Mouse (Mus musculus) myocyte (in vitro differentiated cells): Measurements from ENCODE around the gene Acadvl.

Experiments used
- CEBPB ChIP-seq: IDR thresholded peaks from 2 replicates; pipeline ENCODE4 v1.6.1; 2011; ENCODE audit warnings: mild to moderate bottlenecking, moderate library complexity; ENCODE audit not compliant: poor library complexity, insufficient read depth, severe bottlenecking
- E2F4 ChIP-seq: IDR thresholded peaks from one replicate; pipeline ENCODE4 v1.6.1; 2011; ENCODE audit warnings: mild to moderate bottlenecking, control low read depth, moderate library complexity; ENCODE audit not compliant: insufficient read depth
- MAX ChIP-seq: IDR thresholded peaks from one replicate; pipeline ENCODE4 v1.6.1; 2011; ENCODE audit warnings: low read depth, mild to moderate bottlenecking, control low read depth
- MYOD1 ChIP-seq, 3 experiments: IDR thresholded peaks; one replicate each; pipeline ENCODE4 v1.6.1; 2011; ENCODE audit warnings: control low read depth in 2 of 3, low read depth in 2 of 3, mild to moderate bottlenecking in 2 of 3, moderate library complexity in 1 of 3; ENCODE audit not compliant: insufficient read length in 2 of 3, control insufficient read depth in 1 of 3
- MYOG ChIP-seq, 3 experiments: IDR thresholded peaks; one replicate each; pipeline ENCODE4 v1.6.1; 2011; ENCODE audit warnings: control low read depth in 2 of 3, low read depth in 2 of 3, mild to moderate bottlenecking in 2 of 3; ENCODE audit not compliant: insufficient read length in 2 of 3, control insufficient read depth in 1 of 3, insufficient read depth in 1 of 3
- POLR2A ChIP-seq: IDR thresholded peaks from one replicate; pipeline ENCODE4 v1.6.1; 2011; ENCODE audit warnings: low read depth, mild to moderate bottlenecking, control low read depth, moderate library complexity; ENCODE audit not compliant: insufficient read length
- POLR2AphosphoS2 ChIP-seq: IDR thresholded peaks from one replicate; pipeline ENCODE4 v1.6.1; 2011; ENCODE audit warnings: low read depth, control low read depth; ENCODE audit not compliant: insufficient read length
- REST ChIP-seq: IDR thresholded peaks from one replicate; pipeline ENCODE4 v1.6.1; 2011; ENCODE audit warnings: mild to moderate bottlenecking, control low read depth, moderate library complexity; ENCODE audit not compliant: insufficient read depth, insufficient read length
- SRF ChIP-seq: IDR thresholded peaks from one replicate; pipeline ENCODE4 v1.6.1; 2011; ENCODE audit warnings: low read depth; ENCODE audit not compliant: control insufficient read depth, insufficient read length
- TCF12 ChIP-seq: IDR thresholded peaks from one replicate; pipeline ENCODE4 v1.6.1; 2011; ENCODE audit warnings: mild to moderate bottlenecking, control low read depth; ENCODE audit not compliant: poor library complexity, insufficient read depth, severe bottlenecking
- TCF3 ChIP-seq: IDR thresholded peaks from one replicate; pipeline ENCODE4 v1.6.1; 2011; ENCODE audit warnings: low read depth, control low read depth; ENCODE audit not compliant: insufficient read length
- USF1 ChIP-seq: IDR thresholded peaks from one replicate; pipeline ENCODE4 v1.6.1; 2011; ENCODE audit warnings: low read depth, mild to moderate bottlenecking, control low read depth, moderate library complexity

DNA sequence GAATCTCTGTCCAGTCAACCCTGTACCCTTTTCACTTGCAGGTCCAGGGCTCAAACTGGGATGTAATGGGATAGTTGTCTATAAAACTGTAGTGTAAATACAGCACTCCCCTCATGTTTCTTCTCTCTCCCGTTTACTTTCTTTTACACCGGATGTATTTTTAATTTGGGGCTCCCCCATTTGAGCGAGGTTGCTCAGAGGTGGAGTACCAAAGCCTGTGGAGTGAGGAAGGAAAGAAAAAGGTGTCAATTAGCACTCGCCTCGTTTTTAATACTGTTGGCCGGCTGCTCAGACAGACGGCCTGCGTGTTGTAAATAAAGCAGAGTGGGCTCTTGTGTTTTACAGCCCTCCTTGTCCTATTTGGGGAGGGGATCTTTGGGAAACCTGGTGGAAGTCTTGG is 15.5 kb downstream of the Acadvl start:
- TF ChIP-seq MYOG (IDR thresholded peaks at IDR 0.05; ENCODE audit: control insufficient read depth in 1 of 3, insufficient read depth in 1 of 3, insufficient read length in 2 of 3, low read depth in 2 of 3) (no peak), POLR2A (no peak), CEBPB (no peak), TCF12 (no peak), USF1 (no peak), E2F4 (no peak), POLR2AphosphoS2 (no peak), MAX (no peak), SRF (no peak), MYOD1 (IDR thresholded peaks at IDR 0.05; ENCODE audit: control insufficient read depth in 1 of 3, insufficient read length in 2 of 3, low read depth in 2 of 3) (no peak), REST (no peak), TCF3 (no peak)
